32 mouse cellular contexts compared by ENCODE assay signal in the genomic region with DNA sequence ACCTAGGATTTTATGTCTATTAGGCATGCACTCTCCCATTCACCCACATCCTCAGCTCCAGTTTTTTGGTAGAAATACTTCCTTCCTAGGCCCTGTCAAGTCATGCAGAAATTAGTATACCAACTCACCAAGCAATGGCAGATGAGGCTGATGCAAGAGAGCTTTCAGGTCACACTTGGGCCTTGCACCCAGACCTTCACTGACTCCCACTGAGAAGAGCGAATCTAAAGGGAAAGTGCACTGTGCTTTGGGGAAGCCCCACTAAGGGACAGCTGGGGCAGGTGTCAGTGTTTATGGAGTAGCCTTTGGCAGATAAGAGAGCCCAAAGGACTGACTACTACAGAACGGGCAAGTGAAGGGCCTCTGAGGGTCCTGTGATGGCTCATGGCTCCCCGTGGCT.
"Had no signal": no experiment of that assay in that cellular context is flagged by ENCODE, and none has a peak within 500 bp of the region (broad histone marks: within the 10 kb centered on the region; RNA-seq: fewer than 3 reads in every experiment).

No protein-coding gene starts in this region.

- H3K4me2 ChIP-seq: heart, embryonic 11.5 days; heart, embryonic 12.5 days; heart, embryonic 13.5 days; heart, embryonic 15.5 days; hindbrain, embryonic 12.5 days; hindbrain, embryonic 13.5 days; hindbrain, embryonic 14.5 days; hindbrain, embryonic 15.5 days; intestine, embryonic 15.5 days; kidney, embryonic 15.5 days had no signal

- DNase-seq: heart, postnatal 10 days; heart, postnatal 14 days; heart, postnatal 36 days; heart, postnatal 4 days; kidney, adult 11 months; kidney, adult 18-20 months; kidney, adult 2 months; kidney, adult 8-10 months; kidney, adult 9 months; kidney, postnatal 10 days; kidney, postnatal 14 days; kidney, postnatal 25 days; kidney, postnatal 36 days; kidney, postnatal 4 days; layer of hippocampus, adult 9-11 months; layer of hippocampus, postnatal 36 days had no signal

- H3K4me1 ChIP-seq: heart, embryonic 10.5 days; heart, embryonic 12.5 days; heart, embryonic 15.5 days; hindbrain, embryonic 10.5 days; hindbrain, embryonic 12.5 days had no signal

- H3K9me3 ChIP-seq: heart, embryonic 10.5 days; heart, embryonic 12.5 days; heart, embryonic 13.5 days; heart, embryonic 15.5 days; hindbrain, embryonic 10.5 days; hindbrain, embryonic 12.5 days; hindbrain, embryonic 13.5 days; hindbrain, embryonic 15.5 days; intestine, embryonic 15.5 days; kidney, embryonic 15.5 days had no signal

- H3K4me3 ChIP-seq: heart, embryonic 10.5 days; heart, embryonic 12.5 days; heart, embryonic 13.5 days; heart, embryonic 15.5 days; hindbrain, embryonic 10.5 days; hindbrain, embryonic 12.5 days; hindbrain, embryonic 13.5 days; hindbrain, embryonic 15.5 days; intestine, embryonic 15.5 days; kidney, embryonic 15.5 days; layer of hippocampus, adult 2 months; left cerebral cortex, adult 2 months had no signal

- H3K9ac ChIP-seq: heart, embryonic 12.5 days; heart, embryonic 13.5 days; heart, embryonic 15.5 days; hindbrain, embryonic 12.5 days; hindbrain, embryonic 13.5 days; hindbrain, embryonic 14.5 days; hindbrain, embryonic 15.5 days; intestine, embryonic 15.5 days; kidney, embryonic 15.5 days had no signal

- H3K36me3 ChIP-seq: heart, embryonic 10.5 days; heart, embryonic 12.5 days; heart, embryonic 13.5 days; heart, embryonic 15.5 days; hindbrain, embryonic 10.5 days; hindbrain, embryonic 12.5 days; hindbrain, embryonic 13.5 days; hindbrain, embryonic 15.5 days; intestine, embryonic 15.5 days; kidney, embryonic 15.5 days had no signal

- H3K27ac ChIP-seq: heart, embryonic 10.5 days; heart, embryonic 13.5 days; heart, embryonic 15.5 days; hindbrain, embryonic 10.5 days; hindbrain, embryonic 12.5 days; hindbrain, embryonic 13.5 days; hindbrain, embryonic 14.5 days; hindbrain, embryonic 15.5 days; hindbrain, postnatal 0 days; intestine, embryonic 15.5 days; kidney, embryonic 15.5 days; kidney, postnatal 0 days; layer of hippocampus, adult 2 months; left cerebral cortex, adult 2 months had no signal

- H3K27me3 ChIP-seq: heart, embryonic 12.5 days; heart, embryonic 13.5 days; heart, embryonic 15.5 days; hindbrain, embryonic 12.5 days; hindbrain, embryonic 13.5 days; hindbrain, embryonic 15.5 days; intestine, embryonic 15.5 days; kidney, embryonic 15.5 days had no signal
